In genomic region chr15:80090741-80091120, GRCm38 (mm10) we compare ENCODE assay signal across 8 mouse cellular contexts. TPM values are rescaled to one million over a fixed set of nuclear protein-coding genes. Genes with fewer than 3 reads are reported as not detected.
A peak's percentile ranks its signal among the peaks of the same experiment; 100 is the strongest.
DNase-seq lines count a peak whose midpoint lies in the region; ATAC-seq lines count a peak whose summit lies in the region.

No protein-coding gene starts in this region.

- DNase-seq in CD4-positive, CD25-positive, alpha-beta regulatory T cell, adult 2 months (ENCODE audit: low read depth, low spot score) = peak; percentile 31
- no peak for DNase-seq in lung, postnatal 36 days
- DNase-seq in hindbrain, embryonic 10.5 days (ENCODE audit: low spot score) = no peak
- no peak for DNase-seq in left cerebral cortex, postnatal 25 days (ENCODE audit: low spot score in 2 of 2)
- DNase-seq in spleen, adult 12 weeks (ENCODE audit: low spot score) = no peak

- peaks cover 14% of the 10 kb centered on the region for H3K4me1 ChIP-seq in lung, embryonic 15.5 days
- peaks cover 25% of the 10 kb centered on the region for H3K4me1 ChIP-seq in hindbrain, embryonic 10.5 days (replicated peaks)

- H3K9ac ChIP-seq in lung, embryonic 15.5 days = peak overlapping the region; percentile 54

- no peaks in the 10 kb centered on the region for H3K9me3 ChIP-seq in lung, embryonic 15.5 days
- H3K9me3 ChIP-seq in hindbrain, embryonic 10.5 days = no peaks in the 10 kb centered on the region

- H3K27me3 ChIP-seq in lung, embryonic 15.5 days = peaks cover 50% of the 10 kb centered on the region
- H3K27me3 ChIP-seq in hindbrain, embryonic 10.5 days (ENCODE audit: insufficient read depth, poor library complexity, severe bottlenecking) = peaks cover 54% of the 10 kb centered on the region

- no peak for ATAC-seq in CD4-positive, CD25-positive, alpha-beta regulatory T cell, adult 4 months
- no peak for ATAC-seq in lung, embryonic 15.5 days (ENCODE audit: borderline replicate concordance, extremely low read depth, low FRiP score, low TSS enrichment)
- peak; percentile 45 for ATAC-seq in megakaryocyte progenitor cell, adult 5-6 weeks (replicated peaks; ENCODE audit: poor library complexity)

- no peak overlapping the region for H3K27ac ChIP-seq in lung, embryonic 15.5 days
- H3K27ac ChIP-seq in hindbrain, embryonic 10.5 days = peak overlapping the region; percentile 85

- H3K4me3 ChIP-seq in lung, embryonic 15.5 days = peak overlapping the region; percentile 67
- peak overlapping the region; percentile 71 for H3K4me3 ChIP-seq in hindbrain, embryonic 10.5 days

- WGBS in lung, embryonic 15.5 days = 1% methylated on average over 17 of the region's 17 CpGs
- WGBS in hindbrain, embryonic 10.5 days = 2% methylated on average over 17 of the region's 17 CpGs

- intact Hi-C loops in left cerebral cortex, postnatal 25 days (cut with DNase I) = loop anchor here (2.0 kb wide), 1 partner anchor 42 kb away; the partner anchor contains the start of gene Tab1

- peak overlapping the region; percentile 96 for H3K4me2 ChIP-seq in lung, embryonic 15.5 days

- H3K36me3 ChIP-seq in lung, embryonic 15.5 days = no peaks in the 10 kb centered on the region
- H3K36me3 ChIP-seq in hindbrain, embryonic 10.5 days = no peaks in the 10 kb centered on the region

RNA-seq across cellular contexts. Expression of gene Syngr1, which starts 0.4 kb away (rescaled TPM):
- under 1 TPM; 0.86 to 0.94 TPM for polyA plus RNA-seq in CD4-positive, CD25-positive, alpha-beta regulatory T cell, adult 4 months (2017; shearing (Covaris generic))
- 18.8 and 20.6 TPM in 2 replicates for polyA plus RNA-seq in lung, embryonic 15.5 days (2015; fragmentation: Nextera tagmentation; extraction: Ambion mirVana)
- polyA plus RNA-seq in hindbrain, embryonic 10.5 days (2016; fragmentation: Nextera tagmentation; extraction: Ambion mirVana) = 7.6 and 7.7 TPM in 2 replicates
- 2.1 and 3.6 TPM in 2 replicates for total RNA-seq in megakaryocyte progenitor cell, adult 5-6 weeks (2015)
- total RNA-seq in megakaryocyte progenitor cell, adult 5-6 weeks (2017) = 1.5 and 1.8 TPM in 2 replicates
- total RNA-seq in left cerebral cortex, postnatal 25 days (2021) = 100 to 1,000 TPM; 463 to 509 TPM

RNA-seq across cellular contexts. Expression of gene Rpl3, which starts 0.9 kb away (rescaled TPM):
- 1,000 to 10,000 TPM; 3,782 to 4,433 TPM for polyA plus RNA-seq in CD4-positive, CD25-positive, alpha-beta regulatory T cell, adult 4 months (2017; shearing (Covaris generic))
- 1,053 and 1,095 TPM in 2 replicates for polyA plus RNA-seq in lung, embryonic 15.5 days (2015; fragmentation: Nextera tagmentation; extraction: Ambion mirVana)
- 806 and 957 TPM in 2 replicates for polyA plus RNA-seq in hindbrain, embryonic 10.5 days (2016; fragmentation: Nextera tagmentation; extraction: Ambion mirVana)
- total RNA-seq in megakaryocyte progenitor cell, adult 5-6 weeks (2015) = 2,120 and 2,179 TPM in 2 replicates
- 3,037 and 3,138 TPM in 2 replicates for total RNA-seq in megakaryocyte progenitor cell, adult 5-6 weeks (2017)
- total RNA-seq in left cerebral cortex, postnatal 25 days (2021) = 100 to 1,000 TPM; 457 to 461 TPM

RNA-seq across cellular contexts. Expression of gene Tab1, which starts 42.2 kb away (rescaled TPM):
- 10 to 100 TPM; 12.0 to 39.6 TPM for polyA plus RNA-seq in CD4-positive, CD25-positive, alpha-beta regulatory T cell, adult 4 months (2017; shearing (Covaris generic))
- polyA plus RNA-seq in lung, embryonic 15.5 days (2015; fragmentation: Nextera tagmentation; extraction: Ambion mirVana) = 33.0 and 34.6 TPM in 2 replicates
- polyA plus RNA-seq in hindbrain, embryonic 10.5 days (2016; fragmentation: Nextera tagmentation; extraction: Ambion mirVana) = 41.3 and 42.8 TPM in 2 replicates
- 4.0 and 6.0 TPM in 2 replicates for total RNA-seq in megakaryocyte progenitor cell, adult 5-6 weeks (2015)
- total RNA-seq in megakaryocyte progenitor cell, adult 5-6 weeks (2017) = 15.7 and 19.2 TPM in 2 replicates
- 10 to 100 TPM; 22.3 to 28.6 TPM for total RNA-seq in left cerebral cortex, postnatal 25 days (2021)
